Mouse (Mus musculus): Measurements from ENCODE around the gene Tlk1.

Gene Tlk1

GRCm38 (mm10) chr2:70793276-70793675, 32.3 kb downstream of the Tlk1 start:
- DNase-seq (ENCODE audit: low read depth, low spot score) = no peak

GRCm38 (mm10) chr2:70790246-70790645, 35.3 kb downstream of the Tlk1 start:
- DNase-seq (ENCODE audit: low read depth, low spot score) = no peak

GRCm38 (mm10) chr2:70789331-70789730, 36.2 kb downstream of the Tlk1 start:
- DNase-seq (ENCODE audit: low read depth, low spot score) = no peak

- DNase-seq (ENCODE audit: low read depth, low spot score) = no peak
These were observed 41.1 kb downstream of the Tlk1 start for GRCm38 (mm10) chr2:70784447-70784846.

GRCm38 (mm10) chr2:70783504-70783903, 42.0 kb downstream of the Tlk1 start:
- no peak for DNase-seq (ENCODE audit: low read depth, low spot score)

GRCm38 (mm10) chr2:70779634-70780033, 45.9 kb downstream of the Tlk1 start:
- peak; percentile 12 for DNase-seq (ENCODE audit: low read depth, low spot score)

- DNase-seq (ENCODE audit: low read depth, low spot score) = no peak
These were observed 48.8 kb downstream of the Tlk1 start for GRCm38 (mm10) chr2:70776744-70777143.

GRCm38 (mm10) chr2:70764734-70765133, 60.8 kb downstream of the Tlk1 start:
- no peak for DNase-seq (ENCODE audit: low read depth, low spot score)

- DNase-seq (ENCODE audit: low read depth, low spot score) = no peak
These were observed 62.8 kb downstream of the Tlk1 start for GRCm38 (mm10) chr2:70762741-70763140.

GRCm38 (mm10) chr2:70752149-70752548, 73.4 kb downstream of the Tlk1 start:
- no peak for DNase-seq (ENCODE audit: low read depth, low spot score)

- no peak for DNase-seq (ENCODE audit: low read depth, low spot score)
These were observed 73.9 kb downstream of the Tlk1 start for GRCm38 (mm10) chr2:70751655-70752054.

GRCm38 (mm10) chr2:70742588-70742987, 82.9 kb downstream of the Tlk1 start:
- no peak for DNase-seq (ENCODE audit: low read depth, low spot score)

- DNase-seq (ENCODE audit: low read depth, low spot score) = no peak
These were observed 83.6 kb downstream of the Tlk1 start for GRCm38 (mm10) chr2:70741901-70742300.

- no peak for DNase-seq (ENCODE audit: low read depth, low spot score)
These were observed 89.5 kb downstream of the Tlk1 start for GRCm38 (mm10) chr2:70736008-70736407.

GRCm38 (mm10) chr2:70735534-70735933, 90.0 kb downstream of the Tlk1 start:
- no peak for DNase-seq (ENCODE audit: low read depth, low spot score)

GRCm38 (mm10) chr2:70727089-70727488, 98.4 kb downstream of the Tlk1 start:
- no peak for DNase-seq (ENCODE audit: low read depth, low spot score)

- DNase-seq (ENCODE audit: low read depth, low spot score) = no peak
These were observed 101.8 kb downstream of the Tlk1 start for GRCm38 (mm10) chr2:70723610-70724243.

GRCm38 (mm10) chr2:70710878-70711277, 114.7 kb downstream of the Tlk1 start:
- no peak for DNase-seq (ENCODE audit: low read depth, low spot score)

- DNase-seq (ENCODE audit: low read depth, low spot score) = no peak
These were observed 115.3 kb downstream of the Tlk1 start for GRCm38 (mm10) chr2:70710236-70710635.

- DNase-seq (ENCODE audit: low read depth, low spot score) = no peak
These were observed 116.4 kb downstream of the Tlk1 start for GRCm38 (mm10) chr2:70708986-70709730.

GRCm38 (mm10) chr2:70702403-70702802, 123.1 kb downstream of the Tlk1 start:
- DNase-seq (ENCODE audit: low read depth, low spot score) = no peak

GRCm38 (mm10) chr2:70701571-70701970, 124.0 kb downstream of the Tlk1 start:
- no peak for DNase-seq (ENCODE audit: low read depth, low spot score)

- no peak for DNase-seq (ENCODE audit: low read depth, low spot score)
These were observed 124.7 kb downstream of the Tlk1 start for GRCm38 (mm10) chr2:70700851-70701250.

Measured in forelimb bud, embryonic 11.5 days (tissue).